Mouse (Mus musculus): ENCODE results near the gene Atoh8. TPM values are rescaled to one million over a fixed set of nuclear protein-coding genes. Genes with fewer than 3 reads are reported as not detected.
A peak's percentile ranks its signal among the peaks of the same experiment; 100 is the strongest.

Atoh8 gene
- total RNA-seq, 2 experiments from 2014 or later = not detected

- ATAC-seq (replicated peaks; ENCODE audit: low FRiP score, low TSS enrichment, poor library complexity, severe bottlenecking) = no peak
Observed at GRCm38 (mm10) chr6:72204858-72205257, 30.5 kb downstream of the Atoh8 start.

DNA sequence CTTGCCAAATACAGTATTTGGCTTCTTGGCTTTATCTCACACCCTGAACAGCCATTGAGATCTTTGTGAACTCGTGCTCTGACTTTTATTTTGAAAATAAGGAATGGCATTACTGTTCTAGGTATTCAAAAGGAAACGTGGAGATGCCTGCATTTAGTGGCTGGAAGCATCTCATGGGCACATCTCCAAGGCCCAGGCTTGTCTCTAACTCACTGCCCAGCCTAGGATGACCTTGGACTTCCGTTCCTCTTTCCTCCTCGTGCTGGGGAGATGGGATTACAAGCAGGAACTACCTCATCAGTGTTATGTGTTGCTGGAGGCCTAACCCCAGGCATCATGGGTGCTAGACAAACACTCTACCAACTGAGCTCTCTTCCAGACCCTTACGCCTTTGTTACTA, 32.1 kb downstream of the Atoh8 start:
- ATAC-seq (replicated peaks; ENCODE audit: low FRiP score, low TSS enrichment, poor library complexity, severe bottlenecking) = no peak

GRCm38 (mm10) chr6:72202732-72203131, 32.6 kb downstream of the Atoh8 start:
- no peak for ATAC-seq (replicated peaks; ENCODE audit: low FRiP score, low TSS enrichment, poor library complexity, severe bottlenecking)

GRCm38 (mm10) chr6:72200595-72201256, 34.7 kb downstream of the Atoh8 start:
- no peak for ATAC-seq (replicated peaks; ENCODE audit: low FRiP score, low TSS enrichment, poor library complexity, severe bottlenecking)

DNA sequence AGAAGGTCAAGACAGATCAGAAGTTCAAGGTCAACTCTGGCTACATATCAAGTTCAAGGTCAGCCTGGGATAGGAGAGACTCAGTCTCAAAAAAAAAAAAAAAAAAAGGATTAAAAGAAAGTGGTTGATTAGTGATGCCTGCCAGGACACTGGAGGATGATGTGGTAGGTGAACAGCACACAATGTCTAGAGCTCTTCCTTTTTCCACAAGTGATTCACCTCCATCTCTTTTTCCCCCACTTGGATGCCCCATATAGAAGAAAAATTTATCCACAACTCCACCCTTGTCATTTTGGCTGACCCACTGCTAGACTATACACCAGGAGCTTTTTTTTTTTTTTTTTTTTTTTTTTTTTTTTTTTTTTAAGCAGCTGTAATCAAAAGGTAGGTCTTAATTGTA, 37.9 kb downstream of the Atoh8 start:
- no peak for ATAC-seq (replicated peaks; ENCODE audit: low FRiP score, low TSS enrichment, poor library complexity, severe bottlenecking)

DNA sequence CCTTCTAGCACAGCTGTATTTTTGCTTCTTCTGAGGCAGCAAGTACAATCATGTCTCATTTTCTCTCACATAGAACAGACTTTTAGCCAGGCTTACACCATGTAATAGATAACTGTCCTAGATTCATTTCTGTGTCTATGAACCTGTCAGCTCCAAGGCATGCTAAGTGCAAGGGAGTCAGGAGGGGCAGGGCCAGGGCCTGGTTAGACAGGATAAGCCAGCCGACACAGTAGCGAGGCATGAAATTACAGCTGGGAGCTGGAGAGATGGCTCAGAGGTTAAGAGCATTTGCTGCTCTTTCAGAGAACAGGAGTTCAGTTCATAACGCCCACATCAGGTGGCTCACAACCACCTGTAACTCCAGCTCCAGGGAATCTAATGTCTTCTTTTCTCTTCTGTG, 38.7 kb downstream of the Atoh8 start:
- no peak for ATAC-seq (replicated peaks; ENCODE audit: low FRiP score, low TSS enrichment, poor library complexity, severe bottlenecking)

GRCm38 (mm10) chr6:72190577-72190976, 44.8 kb downstream of the Atoh8 start:
- no peak for ATAC-seq (replicated peaks; ENCODE audit: low FRiP score, low TSS enrichment, poor library complexity, severe bottlenecking)

- no peak for ATAC-seq (replicated peaks; ENCODE audit: low FRiP score, low TSS enrichment, poor library complexity, severe bottlenecking)
Observed at GRCm38 (mm10) chr6:72190120-72190519, 45.3 kb downstream of the Atoh8 start.

DNA sequence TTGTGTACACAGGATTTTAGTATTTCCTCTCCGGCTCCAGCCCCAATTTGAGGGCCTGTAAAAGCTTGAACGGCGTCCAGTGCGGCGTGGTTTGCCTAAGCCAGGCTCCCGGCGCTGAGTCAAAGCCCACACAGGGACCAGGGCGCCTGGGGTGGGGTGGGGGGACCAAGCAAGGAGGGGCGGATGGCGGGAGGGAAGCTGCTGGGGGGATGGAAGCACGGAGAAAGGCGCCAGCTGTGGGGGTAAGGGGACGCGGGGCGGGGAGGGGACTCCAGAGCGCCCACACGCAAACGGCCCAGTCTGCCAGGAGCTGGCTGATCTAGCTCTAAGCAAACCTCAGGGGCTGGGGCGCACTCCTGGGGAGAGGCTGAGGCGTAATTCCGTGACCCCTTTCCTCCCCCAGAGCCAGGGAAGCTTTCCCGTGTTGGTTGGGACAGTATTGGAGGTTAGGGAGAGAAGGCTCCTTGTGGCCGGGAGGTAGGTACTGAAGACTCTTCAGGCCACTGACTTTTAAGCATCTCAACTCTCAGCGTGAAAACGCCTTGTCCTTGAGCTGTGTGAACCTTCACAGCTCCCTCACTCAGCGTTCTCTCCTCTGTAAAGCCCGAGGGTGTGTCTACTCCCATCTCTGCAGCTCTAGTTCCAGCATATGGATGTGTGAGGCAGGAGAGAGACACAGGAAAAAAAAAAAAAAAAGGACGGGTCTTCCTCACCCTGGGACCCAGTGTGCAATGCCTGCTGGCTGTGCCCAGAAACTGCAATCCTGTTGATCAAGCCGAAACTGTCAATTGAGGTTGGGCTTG, 46.1 kb downstream of the Atoh8 start:
- ATAC-seq (replicated peaks; ENCODE audit: low FRiP score, low TSS enrichment, poor library complexity, severe bottlenecking) = no peak

GRCm38 (mm10) chr6:72186809-72187208, 48.6 kb downstream of the Atoh8 start:
- no peak for ATAC-seq (replicated peaks; ENCODE audit: low FRiP score, low TSS enrichment, poor library complexity, severe bottlenecking)

- peak; percentile 65 for ATAC-seq (replicated peaks; ENCODE audit: low FRiP score, low TSS enrichment, poor library complexity, severe bottlenecking)
Observed at GRCm38 (mm10) chr6:72185893-72186490, 49.4 kb downstream of the Atoh8 start.

- ATAC-seq (replicated peaks; ENCODE audit: low FRiP score, low TSS enrichment, poor library complexity, severe bottlenecking) = no peak
Observed at GRCm38 (mm10) chr6:72184576-72184975, 50.8 kb downstream of the Atoh8 start.

GRCm38 (mm10) chr6:72179562-72180502, 55.5 kb downstream of the Atoh8 start:
- ATAC-seq (replicated peaks; ENCODE audit: low FRiP score, low TSS enrichment, poor library complexity, severe bottlenecking) = no peak

- ATAC-seq (replicated peaks; ENCODE audit: low FRiP score, low TSS enrichment, poor library complexity, severe bottlenecking) = no peak
Observed at GRCm38 (mm10) chr6:72179006-72179405, 56.4 kb downstream of the Atoh8 start.

GRCm38 (mm10) chr6:72177417-72177816, 58.0 kb downstream of the Atoh8 start:
- no peak for ATAC-seq (replicated peaks; ENCODE audit: low FRiP score, low TSS enrichment, poor library complexity, severe bottlenecking)

- no peak for ATAC-seq (replicated peaks; ENCODE audit: low FRiP score, low TSS enrichment, poor library complexity, severe bottlenecking)
Observed at GRCm38 (mm10) chr6:72176004-72176403, 59.4 kb downstream of the Atoh8 start.

- no peak for ATAC-seq (replicated peaks; ENCODE audit: low FRiP score, low TSS enrichment, poor library complexity, severe bottlenecking)
Observed at GRCm38 (mm10) chr6:72175419-72175818, 60.0 kb downstream of the Atoh8 start.

GRCm38 (mm10) chr6:72173350-72173749, 62.0 kb downstream of the Atoh8 start:
- peak; percentile 91 for ATAC-seq (replicated peaks; ENCODE audit: low FRiP score, low TSS enrichment, poor library complexity, severe bottlenecking)

DNA sequence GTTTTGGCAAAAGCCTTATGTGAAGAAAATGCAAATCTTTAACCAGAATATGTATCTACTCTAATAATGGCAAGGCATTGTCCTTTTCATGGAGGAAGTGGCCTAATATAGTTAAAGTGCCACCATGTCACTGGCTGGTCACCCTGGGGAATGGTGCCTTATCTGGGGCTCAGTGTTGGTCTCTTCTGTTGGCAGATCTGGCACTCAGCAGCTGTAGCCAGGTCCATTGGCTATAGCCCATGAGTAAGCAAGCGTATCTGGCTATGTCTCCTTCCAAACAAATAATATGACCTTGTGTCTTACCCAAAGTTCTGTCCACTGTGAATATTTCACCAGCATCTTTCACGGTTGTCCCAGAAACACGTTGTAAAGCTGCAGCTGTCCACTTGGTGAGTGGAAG, 64.0 kb downstream of the Atoh8 start:
- ATAC-seq (replicated peaks; ENCODE audit: low FRiP score, low TSS enrichment, poor library complexity, severe bottlenecking) = no peak

- ATAC-seq (replicated peaks; ENCODE audit: low FRiP score, low TSS enrichment, poor library complexity, severe bottlenecking) = no peak
Observed at GRCm38 (mm10) chr6:72165907-72166306, 69.5 kb downstream of the Atoh8 start.

All from megakaryocyte-erythroid progenitor cell, adult 5-6 weeks (primary cell).